Mouse (Mus musculus) kidney, adult 2 months (tissue): ENCODE results near the gene Astl.

Experiments
- CTCF ChIP-seq: fragments of 200-500 bp; conservative IDR thresholded peaks from 2 replicates; pipeline ENCODE4 v1.5.1; 2011; ENCODE audit warnings: low read depth, mild to moderate bottlenecking, control low read depth, low read length, moderate library complexity, mixed read lengths; ENCODE audit not compliant: insufficient read depth, insufficient read length
- POLR2A ChIP-seq: fragments of 200-500 bp; IDR thresholded peaks from one replicate; pipeline ENCODE4 v1.6.1; 2011; ENCODE audit warnings: low read depth, low read length, control low read depth

- TF ChIP-seq CTCF (no peak), POLR2A (no peak)
These were observed 427 bp upstream of the Astl start for GRCm38 (mm10) chr2:127338012-127338411.
